Mouse (Mus musculus): ENCODE data around the gene Hivep3. TPM values are rescaled to one million over a fixed set of nuclear protein-coding genes. Genes with fewer than 3 reads are reported as not detected.

Gene Hivep3
- polyA plus RNA-seq, 1 experiment from 2014 or later, result 19.0 TPM

DNA sequence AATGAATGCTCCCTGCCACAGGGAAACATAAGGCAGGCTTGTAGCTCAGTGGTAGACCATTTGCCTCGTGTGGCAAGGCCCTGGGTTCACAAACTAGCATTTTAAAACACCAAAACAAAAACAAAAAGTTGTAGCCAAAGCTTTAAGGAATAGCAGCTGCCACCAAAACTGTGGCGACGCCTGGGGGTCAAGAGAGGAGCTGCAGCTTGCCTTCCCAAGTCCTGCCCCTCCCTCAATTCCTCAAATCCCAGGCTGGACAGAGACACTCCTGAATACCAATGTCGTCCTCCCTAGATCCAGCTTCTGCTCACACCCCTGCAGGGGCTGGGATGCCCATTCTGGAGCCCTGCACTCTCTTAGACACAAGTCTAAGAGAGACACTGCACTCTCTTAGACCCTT lies 453.4 kb downstream of the Hivep3 start:
- H3K36me3 ChIP-seq (replicated peaks), result no peaks in the 10 kb centered on the region
- H3K4me2 ChIP-seq, result no peak overlapping the region
- ATAC-seq (replicated peaks), result no peak
- H3K4me3 ChIP-seq, result no peak overlapping the region
- 8% methylated on average over 4 of the region's 4 CpGs for WGBS
- no peaks in the 10 kb centered on the region for H3K9me3 ChIP-seq
- peaks cover 9% of the 10 kb centered on the region; the same call in 1 of the 2 replicates for H3K4me1 ChIP-seq
- no peak overlapping the region for H3K27ac ChIP-seq
- no peaks in the 10 kb centered on the region; the same call in 1 of the 2 replicates for H3K27me3 ChIP-seq (replicated peaks)
- no peak overlapping the region for H3K9ac ChIP-seq

Other genes starting within 250 kb of the Hivep3 start
- 25.5 and 27.6 TPM in 2 replicates for gene Rimkla, start 241.2 kb upstream of the Hivep3 start, polyA plus RNA-seq (2015; fragmentation: Nextera tagmentation; extraction: Ambion mirVana)
- gene Foxj3, start 196.8 kb upstream of the Hivep3 start, polyA plus RNA-seq (2015; fragmentation: Nextera tagmentation; extraction: Ambion mirVana), result 34.5 and 38.2 TPM in 2 replicates
- 9.9 and 13.3 TPM in 2 replicates for gene Frg2f1, start 194.3 kb upstream of the Hivep3 start, polyA plus RNA-seq (2015; fragmentation: Nextera tagmentation; extraction: Ambion mirVana)
- gene Guca2a, start 96.1 kb upstream of the Hivep3 start, polyA plus RNA-seq (2015; fragmentation: Nextera tagmentation; extraction: Ambion mirVana), result not detected in 2 replicates
- not detected in 2 replicates for gene Guca2b, start 74.8 kb upstream of the Hivep3 start, polyA plus RNA-seq (2015; fragmentation: Nextera tagmentation; extraction: Ambion mirVana)

Measured in midbrain, embryonic 15.5 days (tissue).